Mouse (Mus musculus): ENCODE measurements around the gene Zmiz1.

The Zmiz1 gene

DNA sequence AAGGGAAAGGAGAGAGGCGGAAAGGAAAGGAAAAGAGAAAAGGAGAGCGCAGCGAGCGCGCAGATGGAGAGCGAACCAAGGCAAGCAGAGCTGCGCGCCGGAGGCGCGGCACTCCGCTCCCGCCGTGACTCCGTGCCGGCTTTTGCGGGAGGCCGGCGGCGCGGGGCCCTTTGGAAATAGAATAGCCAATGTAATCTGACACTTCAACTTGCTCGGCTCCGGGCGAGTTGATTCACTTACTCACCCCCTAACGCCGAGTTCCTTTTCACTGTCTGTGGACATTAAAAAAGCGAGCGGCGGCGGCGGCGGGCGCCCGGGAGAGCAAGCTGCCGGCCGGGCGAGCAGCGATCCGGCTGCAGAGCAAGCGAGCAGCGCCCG is at the start of gene Zmiz1:
Zmiz1 (plus strand) TSS at position 170 of the 378 bp plus-strand sequence.
- peak; percentile 96 for DNase-seq (ENCODE audit: low read depth, low spot score)

- DNase-seq (ENCODE audit: low read depth, low spot score): no peak
These were observed 47.0 kb upstream of the Zmiz1 start for GRCm38 (mm10) chr14:25411848-25412527.

- peak; percentile 66 for DNase-seq (ENCODE audit: low read depth, low spot score)
These were observed 46.2 kb upstream of the Zmiz1 start for GRCm38 (mm10) chr14:25412811-25413210.

GRCm38 (mm10) chr14:25413510-25413909 is 45.5 kb upstream of the Zmiz1 start:
- no peak for DNase-seq (ENCODE audit: low read depth, low spot score)

DNA sequence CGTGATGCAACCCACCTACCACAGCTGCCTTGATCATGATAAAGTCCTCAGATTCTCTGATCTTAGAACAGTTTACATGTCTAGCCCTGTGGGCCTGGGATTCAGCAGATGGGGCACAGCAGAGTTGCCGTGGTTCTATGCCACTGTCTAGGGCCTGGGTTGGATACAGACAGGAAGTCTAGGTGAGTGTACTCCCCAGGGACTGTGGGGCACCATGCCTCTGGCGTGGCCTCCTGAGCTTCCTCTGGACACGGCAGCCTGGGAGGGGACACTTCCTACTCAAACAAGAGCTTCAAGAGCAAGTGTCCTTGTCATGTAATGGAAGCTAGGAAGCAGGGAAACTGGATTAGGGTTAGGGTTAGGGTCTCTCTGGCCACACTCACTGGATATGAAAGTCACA is 44.9 kb upstream of the Zmiz1 start:
- no peak for DNase-seq (ENCODE audit: low read depth, low spot score)

DNA sequence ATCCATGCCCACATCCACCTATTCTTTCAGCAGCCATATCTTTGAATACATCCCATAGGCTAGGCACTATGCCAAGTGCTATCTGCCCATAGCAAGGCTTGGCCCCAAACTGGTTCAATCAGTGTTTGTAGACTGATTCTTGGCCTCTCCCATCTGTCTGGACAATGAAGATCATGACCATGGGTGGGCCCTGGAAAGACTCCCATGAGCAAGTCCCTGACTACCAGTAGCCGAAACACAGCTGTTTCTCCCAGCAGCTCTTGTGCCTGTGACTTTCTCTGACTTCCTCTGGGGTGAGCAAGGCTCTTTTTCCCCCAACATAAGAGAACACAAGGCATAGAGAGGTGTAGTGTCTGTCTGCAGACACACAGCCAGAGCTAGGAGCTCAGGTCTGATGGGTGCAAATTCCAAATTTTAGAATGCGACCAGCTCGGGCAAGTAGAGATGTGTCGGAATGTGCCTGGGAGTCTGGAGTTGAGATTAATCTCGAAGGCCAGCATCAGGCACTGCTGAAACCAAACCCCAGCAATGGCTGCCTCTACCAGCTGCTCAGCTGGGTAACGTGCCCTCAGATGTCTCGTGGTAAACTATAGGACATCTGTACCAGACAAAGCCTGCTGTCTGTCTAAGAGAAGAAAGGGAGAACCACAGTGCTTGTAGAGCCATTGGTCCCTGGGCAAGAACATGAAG is 38.8 kb upstream of the Zmiz1 start:
- DNase-seq (ENCODE audit: low read depth, low spot score): no peak

- DNase-seq (ENCODE audit: low read depth, low spot score): no peak
These were observed 38.0 kb upstream of the Zmiz1 start for GRCm38 (mm10) chr14:25420987-25421386.

DNA sequence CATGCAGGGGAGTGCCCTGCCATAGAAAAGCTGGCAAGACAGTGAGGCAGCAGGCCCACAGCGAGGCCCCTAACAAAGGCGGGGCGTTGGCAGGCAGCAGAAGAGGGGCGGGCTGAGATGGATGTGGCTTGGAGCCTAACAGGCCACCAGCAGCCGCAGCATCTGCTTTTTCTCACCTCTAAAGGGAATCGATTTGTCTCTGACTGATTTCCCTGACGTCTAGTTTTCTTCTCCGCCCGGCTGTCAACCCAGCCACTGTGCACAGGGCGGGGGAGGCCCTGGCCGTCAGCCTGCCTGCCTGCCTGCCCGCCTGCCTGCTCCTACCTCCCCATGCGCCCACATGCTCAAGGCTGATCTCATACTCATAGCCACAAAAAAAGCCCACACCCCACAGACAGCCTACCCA is 37.4 kb upstream of the Zmiz1 start:
- DNase-seq (ENCODE audit: low read depth, low spot score): no peak

DNA sequence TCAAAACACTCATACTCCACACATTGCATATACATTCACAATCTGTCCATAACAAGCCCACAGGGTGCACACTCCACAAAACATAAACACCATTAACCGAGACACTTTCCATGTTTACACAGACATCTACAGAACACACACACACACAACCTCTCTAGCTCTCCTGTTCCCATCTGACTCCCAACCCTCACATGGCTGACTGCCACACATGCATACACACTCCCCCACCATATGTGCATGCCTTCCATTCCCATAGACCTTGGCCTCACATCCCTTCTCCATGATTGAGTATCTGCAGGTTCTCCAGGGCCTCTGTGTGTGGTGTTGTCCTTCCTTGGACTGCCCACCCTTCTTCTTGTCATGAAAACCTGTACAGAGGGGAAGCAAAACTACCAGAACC is 36.0 kb upstream of the Zmiz1 start:
- DNase-seq (ENCODE audit: low read depth, low spot score): no peak

GRCm38 (mm10) chr14:25423721-25424443 is 35.1 kb upstream of the Zmiz1 start:
- DNase-seq (ENCODE audit: low read depth, low spot score): no peak

- DNase-seq (ENCODE audit: low read depth, low spot score): no peak
These were observed 20.7 kb upstream of the Zmiz1 start for GRCm38 (mm10) chr14:25438255-25438654.

GRCm38 (mm10) chr14:25440116-25440515 is 18.9 kb upstream of the Zmiz1 start:
- peak; percentile 76 for DNase-seq (ENCODE audit: low read depth, low spot score)

GRCm38 (mm10) chr14:25440777-25441176 is 18.2 kb upstream of the Zmiz1 start:
- DNase-seq (ENCODE audit: low read depth, low spot score): no peak

GRCm38 (mm10) chr14:25441469-25441868 is 17.5 kb upstream of the Zmiz1 start:
- DNase-seq (ENCODE audit: low read depth, low spot score): no peak

DNA sequence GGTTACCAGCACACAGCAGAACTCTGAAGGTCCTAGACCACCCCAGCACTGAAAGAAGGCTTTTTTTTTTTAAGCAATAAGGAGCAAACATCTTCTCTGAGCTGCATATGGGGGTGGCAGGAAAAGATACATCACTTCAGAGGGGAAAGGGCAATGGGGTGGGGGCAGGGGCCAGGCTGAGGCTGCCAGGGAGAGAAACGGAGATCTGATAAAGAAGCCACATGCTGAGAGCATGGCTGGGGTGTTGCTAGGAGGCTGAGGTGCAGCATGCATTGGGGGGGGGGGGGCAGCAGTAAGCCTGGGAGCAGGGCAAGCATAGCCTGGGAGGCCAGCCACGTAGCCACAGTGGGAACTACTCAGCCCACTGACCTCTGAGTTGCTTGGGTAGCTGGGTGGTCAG is 16.3 kb upstream of the Zmiz1 start:
- no peak for DNase-seq (ENCODE audit: low read depth, low spot score)

- no peak for DNase-seq (ENCODE audit: low read depth, low spot score)
These were observed 11.7 kb upstream of the Zmiz1 start for GRCm38 (mm10) chr14:25447136-25447775.

GRCm38 (mm10) chr14:25448471-25448870 is 10.5 kb upstream of the Zmiz1 start:
- DNase-seq (ENCODE audit: low read depth, low spot score): peak; percentile 89

DNA sequence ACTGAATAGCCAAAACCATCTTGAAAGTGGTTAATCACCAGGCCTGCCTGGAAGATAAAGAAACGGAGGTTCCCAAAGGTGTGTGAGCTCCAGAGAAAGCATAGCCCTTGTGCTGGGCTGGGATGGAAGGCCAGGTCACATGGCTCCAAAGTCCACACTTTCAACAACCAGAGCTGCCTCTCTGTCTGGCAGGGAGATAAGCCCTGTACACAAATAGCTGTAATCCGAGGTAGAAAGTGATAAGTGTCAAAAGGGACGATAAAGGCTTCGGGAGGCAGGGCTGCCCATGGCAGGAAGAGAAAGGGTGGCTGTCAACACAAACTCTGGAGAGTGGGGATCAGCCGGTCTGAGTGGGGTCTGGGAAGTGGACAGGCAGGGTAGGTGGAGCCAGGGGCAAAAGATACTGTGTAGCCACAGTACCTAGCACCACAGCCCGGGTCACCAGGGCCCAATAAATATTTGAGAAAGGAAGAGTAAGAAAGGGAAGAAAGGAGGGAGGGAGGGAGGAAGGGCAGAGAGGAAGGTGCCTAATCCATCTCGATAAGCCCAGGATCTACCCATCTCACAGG is 7.8 kb upstream of the Zmiz1 start:
- DNase-seq (ENCODE audit: low read depth, low spot score): no peak

- no peak for DNase-seq (ENCODE audit: low read depth, low spot score)
These were observed 7.0 kb upstream of the Zmiz1 start for GRCm38 (mm10) chr14:25451699-25452632.

DNA sequence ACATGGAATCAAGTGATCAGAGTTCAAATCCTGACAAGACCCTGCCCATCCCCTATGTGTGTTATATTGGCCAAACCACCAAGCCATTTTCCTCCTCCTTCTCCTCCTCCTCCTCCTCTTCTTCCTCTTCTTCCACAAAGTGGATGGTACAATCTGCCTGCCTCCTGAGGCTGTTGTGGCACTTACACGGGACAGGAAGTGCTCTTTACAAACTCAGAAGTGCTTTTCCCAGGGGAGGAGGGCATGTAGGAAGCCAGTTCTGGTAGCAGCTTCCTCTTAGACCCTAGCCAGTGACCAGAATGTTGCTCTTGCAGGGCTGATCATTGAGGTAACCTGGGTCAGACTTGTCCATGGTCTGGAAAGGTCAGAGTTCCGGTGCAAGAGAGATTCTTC is 6.4 kb upstream of the Zmiz1 start:
- no peak for DNase-seq (ENCODE audit: low read depth, low spot score)
